Mouse (Mus musculus) C2C12 (cell line): ENCODE results near the gene Abca13.
"Not testable (repeated sequence)": the region's sequence is repeated elsewhere in the genome, so short reads cannot be mapped to it uniquely, and the experiment has no call there.

Experiments
- MAX ChIP-seq: IDR thresholded peaks from one replicate; pipeline ENCODE4 v1.6.1; 2011; ENCODE audit warnings: mild to moderate bottlenecking, control low read depth
- MYOD1 ChIP-seq: IDR thresholded peaks from one replicate; pipeline ENCODE4 v1.6.1; 2011; ENCODE audit warnings: low read depth; ENCODE audit not compliant: control insufficient read depth, insufficient read length

GRCm38 (mm10) chr11:9189471-9189870 lies 2.3 kb upstream of the Abca13 start:
- TF ChIP-seq MAX, MYOD1: not testable (repeated sequence)
